26 mouse cellular contexts compared by ENCODE assay signal in the genomic region with DNA sequence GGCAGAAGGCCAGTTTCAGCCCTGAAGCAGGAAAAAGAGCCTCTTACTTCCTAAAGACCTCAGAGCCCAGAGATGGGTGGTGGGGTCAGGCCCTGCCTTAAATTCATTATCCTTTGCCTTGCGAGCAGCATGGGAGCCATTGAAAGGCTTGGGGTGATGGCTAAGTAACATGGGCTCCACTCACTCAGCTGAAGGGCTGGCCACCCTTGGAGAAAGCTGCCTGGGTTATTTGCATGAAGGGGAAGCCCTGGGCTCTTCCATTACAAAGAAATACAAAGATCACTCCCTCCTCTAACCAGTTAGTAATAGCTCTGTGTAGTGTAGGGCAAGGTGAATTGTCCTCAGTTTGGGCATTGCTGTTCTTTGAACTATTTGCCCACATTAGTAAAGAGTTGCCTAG.
"Had no signal": no experiment of that assay in that cellular context is flagged by ENCODE, and none has a peak within 500 bp of the region (broad histone marks: within the 10 kb centered on the region; RNA-seq: fewer than 3 reads in every experiment).

No protein-coding gene starts in this region.

- H3K4me2 ChIP-seq: heart, embryonic 13.5 days; heart, embryonic 15.5 days; hindbrain, embryonic 13.5 days; intestine, embryonic 15.5 days; limb, embryonic 12.5 days; liver, embryonic 11.5 days; liver, embryonic 13.5 days had no signal

- H3K27me3 ChIP-seq: heart, embryonic 13.5 days; heart, embryonic 15.5 days; hindbrain, embryonic 13.5 days; intestine, embryonic 15.5 days; limb, embryonic 12.5 days; liver, embryonic 13.5 days had no signal

- H3K4me3 ChIP-seq: gastrocnemius, adult 2 months; heart, embryonic 10.5 days; heart, embryonic 13.5 days; heart, embryonic 15.5 days; hindbrain, embryonic 13.5 days; intestine, embryonic 15.5 days; layer of hippocampus, adult 2 months; left cerebral cortex, adult 2 months; limb, embryonic 10.5 days; limb, embryonic 12.5 days; liver, embryonic 13.5 days had no signal

- H3K27ac ChIP-seq: gastrocnemius, adult 2 months; heart, embryonic 10.5 days; heart, embryonic 13.5 days; heart, embryonic 15.5 days; hindbrain, embryonic 13.5 days; intestine, embryonic 15.5 days; layer of hippocampus, adult 2 months; left cerebral cortex, adult 2 months; limb, embryonic 10.5 days; limb, embryonic 12.5 days; liver, embryonic 13.5 days had no signal

- H3K9ac ChIP-seq: heart, embryonic 13.5 days; heart, embryonic 15.5 days; hindbrain, embryonic 13.5 days; intestine, embryonic 15.5 days; limb, embryonic 12.5 days; liver, embryonic 13.5 days had no signal

- ATAC-seq: hindbrain, embryonic 16.5 days; inflammation-experienced regulatory T-cells, adult 6 months; intestine, embryonic 15.5 days; intestine, postnatal 0 days had no signal

- DNase-seq: gastrocnemius, adult 2 months; gastrocnemius, postnatal 10 days; gastrocnemius, postnatal 25 days; heart, adult 18-20 months; heart, postnatal 14 days; heart, postnatal 36 days; kidney, adult 18-20 months; kidney, adult 8-10 months; kidney, postnatal 10 days; kidney, postnatal 25 days; kidney, postnatal 4 days; liver; liver, embryonic 13.5 days had no signal

- H3K9me3 ChIP-seq: heart, embryonic 10.5 days; heart, embryonic 13.5 days; heart, embryonic 15.5 days; hindbrain, embryonic 13.5 days; intestine, embryonic 15.5 days; limb, embryonic 10.5 days; limb, embryonic 12.5 days; liver, embryonic 13.5 days had no signal
